Mouse (Mus musculus): ENCODE results near the gene Tas2r134. TPM values are rescaled to one million over a fixed set of nuclear protein-coding genes. Genes with fewer than 3 reads are reported as not detected.

The Tas2r134 gene
- polyA plus RNA-seq (2015; fragmentation: Nextera tagmentation; extraction: Ambion mirVana): not detected in 2 replicates

- ATAC-seq: no peak
- Histone ChIP-seq H3K4me1 (replicated peaks; ENCODE audit: control insufficient read depth, insufficient read depth, low read length) (no peaks in the 10 kb centered on the region), H3K9ac (replicated peaks; ENCODE audit: low read depth, low read length) (no peak within 1 kb of the TSS), H3K27ac (ENCODE audit: low read length) (no peak within 1 kb of the TSS), H3K9me3 (ENCODE audit: control insufficient read depth, low read length) (no peaks in the 10 kb centered on the region), H3K27me3 (replicated peaks; ENCODE audit: control insufficient read depth, insufficient read depth, low read length) (no peaks in the 10 kb centered on the region), H3K36me3 (ENCODE audit: control insufficient read depth, insufficient read depth) (no peaks in the 10 kb centered on the region), H3K4me3 (replicated peaks; ENCODE audit: low read length) (no peak within 1 kb of the TSS), H3K4me2 (ENCODE audit: low read length) (no peak within 1 kb of the TSS)
- WGBS: 87% methylated on average over 4 of the region's 4 CpGs
Observed at GRCm38 (mm10) chr2:51627211-51627610, at the start of gene Tas2r134. Gene Tas2r134, plus strand, starts transcription at chr2:51627511.

DNA sequence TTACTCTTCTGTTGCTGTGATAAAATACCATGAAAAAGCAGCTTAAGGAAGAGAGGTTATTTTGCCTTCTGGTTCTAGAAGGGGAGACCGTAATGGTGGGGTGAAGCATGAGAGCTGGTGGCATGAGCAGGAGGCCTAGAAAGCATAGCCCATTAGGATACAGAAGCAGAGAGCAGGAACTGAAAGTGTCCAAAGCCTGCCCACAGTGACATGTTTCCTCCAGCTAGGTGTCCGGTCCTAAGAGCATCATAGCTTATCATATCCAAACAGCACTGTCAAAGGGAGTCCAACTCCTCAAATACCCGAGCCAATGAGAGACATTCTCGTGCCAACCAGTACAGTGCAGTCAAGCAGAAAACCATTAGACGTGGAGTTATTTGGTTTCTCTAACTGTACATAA, 47.5 kb upstream of the Tas2r134 start:
- Histone ChIP-seq H3K27me3 (replicated peaks; ENCODE audit: control insufficient read depth, insufficient read depth, low read length) (no peaks in the 10 kb centered on the region), H3K4me2 (ENCODE audit: low read length) (no peak overlapping the region)
- 73% methylated on average over 5 of the region's 5 CpGs for WGBS

GRCm38 (mm10) chr2:51584050-51585046, 43.0 kb upstream of the Tas2r134 start:
- no peak overlapping the region for H3K27ac ChIP-seq (ENCODE audit: low read length)
- no peak overlapping the region for H3K4me3 ChIP-seq (replicated peaks; ENCODE audit: low read length)
- 19% methylated on average over 9 of the region's 9 CpGs for WGBS

More for the DNA sequence above, 47.5 kb upstream of the Tas2r134 start:
- ATAC-seq: no peak
- H3K27ac ChIP-seq (ENCODE audit: low read length): no peak overlapping the region
- H3K36me3 ChIP-seq (ENCODE audit: control insufficient read depth, insufficient read depth): no peaks in the 10 kb centered on the region
- peaks cover 5% of the 10 kb centered on the region; the same call in 1 of the 2 replicates for H3K4me1 ChIP-seq (replicated peaks; ENCODE audit: control insufficient read depth, insufficient read depth, low read length)
- no peaks in the 10 kb centered on the region for H3K9me3 ChIP-seq (ENCODE audit: control insufficient read depth, low read length)
- no peak overlapping the region for H3K4me3 ChIP-seq (replicated peaks; ENCODE audit: low read length)
- H3K9ac ChIP-seq (replicated peaks; ENCODE audit: low read depth, low read length): no peak overlapping the region

DNA sequence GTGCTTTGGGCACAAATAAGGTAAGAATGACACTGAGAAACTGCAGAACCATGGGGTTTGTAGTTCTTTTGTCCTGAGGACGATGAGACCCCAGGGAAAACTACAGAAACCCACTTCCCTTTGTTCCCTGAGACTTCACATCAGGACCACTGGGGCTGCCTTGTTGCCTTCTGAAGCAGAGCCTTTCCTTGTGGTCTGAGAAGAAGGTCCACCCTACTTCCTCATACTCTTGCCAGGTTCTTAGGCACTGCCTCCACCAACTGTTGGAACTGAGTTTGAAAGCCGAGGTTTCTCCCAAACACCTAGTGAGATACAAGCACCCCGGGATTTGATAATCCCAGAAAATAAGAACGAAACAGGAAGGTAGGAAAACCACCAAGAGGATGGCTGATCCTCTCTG, 39.0 kb upstream of the Tas2r134 start:
- no peaks in the 10 kb centered on the region for H3K36me3 ChIP-seq (ENCODE audit: control insufficient read depth, insufficient read depth)
- H3K4me1 ChIP-seq (replicated peaks; ENCODE audit: control insufficient read depth, insufficient read depth, low read length): peaks cover 16% of the 10 kb centered on the region
- no peaks in the 10 kb centered on the region for H3K27me3 ChIP-seq (replicated peaks; ENCODE audit: control insufficient read depth, insufficient read depth, low read length)
- no peak overlapping the region for H3K4me2 ChIP-seq (ENCODE audit: low read length)
- no peaks in the 10 kb centered on the region for H3K9me3 ChIP-seq (ENCODE audit: control insufficient read depth, low read length)
- no peak for ATAC-seq
- whole genome bisulfite sequencing: 90% methylated on average over 4 of the region's 4 CpGs
- no peak overlapping the region for H3K27ac ChIP-seq (ENCODE audit: low read length)
- no peak overlapping the region for H3K9ac ChIP-seq (replicated peaks; ENCODE audit: low read depth, low read length)
- no peak overlapping the region for H3K4me3 ChIP-seq (replicated peaks; ENCODE audit: low read length)

More at GRCm38 (mm10) chr2:51584050-51585046, 43.0 kb upstream of the Tas2r134 start:
- peaks cover 7% of the 10 kb centered on the region for H3K4me1 ChIP-seq (replicated peaks; ENCODE audit: control insufficient read depth, insufficient read depth, low read length)
- H3K36me3 ChIP-seq (ENCODE audit: control insufficient read depth, insufficient read depth): no peaks in the 10 kb centered on the region
- H3K9ac ChIP-seq (replicated peaks; ENCODE audit: low read depth, low read length): no peak overlapping the region
- H3K9me3 ChIP-seq (ENCODE audit: control insufficient read depth, low read length): no peaks in the 10 kb centered on the region
- H3K4me2 ChIP-seq (ENCODE audit: low read length): no peak overlapping the region
- no peaks in the 10 kb centered on the region for H3K27me3 ChIP-seq (replicated peaks; ENCODE audit: control insufficient read depth, insufficient read depth, low read length)
- ATAC-seq: peak; percentile 59; the same call in 1 of the 2 replicates

GRCm38 (mm10) chr2:51588895-51589294, 38.4 kb upstream of the Tas2r134 start:
- H3K9me3 ChIP-seq (ENCODE audit: control insufficient read depth, low read length): no peaks in the 10 kb centered on the region
- H3K36me3 ChIP-seq (ENCODE audit: control insufficient read depth, insufficient read depth): no peaks in the 10 kb centered on the region
- H3K4me2 ChIP-seq (ENCODE audit: low read length): no peak overlapping the region
- H3K27ac ChIP-seq (ENCODE audit: low read length): no peak overlapping the region
- H3K27me3 ChIP-seq (replicated peaks; ENCODE audit: control insufficient read depth, insufficient read depth, low read length): no peaks in the 10 kb centered on the region
- H3K4me1 ChIP-seq (replicated peaks; ENCODE audit: control insufficient read depth, insufficient read depth, low read length): peaks cover 16% of the 10 kb centered on the region
- ATAC-seq: no peak
- 80% methylated on average over 6 of the region's 6 CpGs for WGBS
- H3K9ac ChIP-seq (replicated peaks; ENCODE audit: low read depth, low read length): no peak overlapping the region
- no peak overlapping the region for H3K4me3 ChIP-seq (replicated peaks; ENCODE audit: low read length)

GRCm38 (mm10) chr2:51589627-51590026, 37.7 kb upstream of the Tas2r134 start:
- peak; percentile 40; the same call in 1 of the 2 replicates for ATAC-seq
- no peak overlapping the region for H3K9ac ChIP-seq (replicated peaks; ENCODE audit: low read depth, low read length)
- no peak overlapping the region for H3K27ac ChIP-seq (ENCODE audit: low read length)
- no peaks in the 10 kb centered on the region for H3K9me3 ChIP-seq (ENCODE audit: control insufficient read depth, low read length)
- no peak overlapping the region for H3K4me3 ChIP-seq (replicated peaks; ENCODE audit: low read length)
- no peak overlapping the region for H3K4me2 ChIP-seq (ENCODE audit: low read length)
- WGBS: 28% methylated on average over 1 of the region's 1 CpGs
- H3K27me3 ChIP-seq (replicated peaks; ENCODE audit: control insufficient read depth, insufficient read depth, low read length): no peaks in the 10 kb centered on the region
- H3K36me3 ChIP-seq (ENCODE audit: control insufficient read depth, insufficient read depth): no peaks in the 10 kb centered on the region
- H3K4me1 ChIP-seq (replicated peaks; ENCODE audit: control insufficient read depth, insufficient read depth, low read length): peaks cover 12% of the 10 kb centered on the region

GRCm38 (mm10) chr2:51590308-51590707, 37.0 kb upstream of the Tas2r134 start:
- Histone ChIP-seq H3K9ac (replicated peaks; ENCODE audit: low read depth, low read length) (no peak overlapping the region), H3K4me2 (ENCODE audit: low read length) (no peak overlapping the region), H3K36me3 (ENCODE audit: control insufficient read depth, insufficient read depth) (no peaks in the 10 kb centered on the region), H3K27me3 (replicated peaks; ENCODE audit: control insufficient read depth, insufficient read depth, low read length) (no peaks in the 10 kb centered on the region), H3K27ac (ENCODE audit: low read length) (0 out of 2 replicates have a peak overlapping the region, but pooled peaks have one; percentile 35), H3K4me3 (replicated peaks; ENCODE audit: low read length) (no peak overlapping the region), H3K9me3 (ENCODE audit: control insufficient read depth, low read length) (no peaks in the 10 kb centered on the region), H3K4me1 (replicated peaks; ENCODE audit: control insufficient read depth, insufficient read depth, low read length) (peaks cover 9% of the 10 kb centered on the region)
- 7% methylated on average over 8 of the region's 8 CpGs for WGBS
- ATAC-seq: peak; percentile 62

DNA sequence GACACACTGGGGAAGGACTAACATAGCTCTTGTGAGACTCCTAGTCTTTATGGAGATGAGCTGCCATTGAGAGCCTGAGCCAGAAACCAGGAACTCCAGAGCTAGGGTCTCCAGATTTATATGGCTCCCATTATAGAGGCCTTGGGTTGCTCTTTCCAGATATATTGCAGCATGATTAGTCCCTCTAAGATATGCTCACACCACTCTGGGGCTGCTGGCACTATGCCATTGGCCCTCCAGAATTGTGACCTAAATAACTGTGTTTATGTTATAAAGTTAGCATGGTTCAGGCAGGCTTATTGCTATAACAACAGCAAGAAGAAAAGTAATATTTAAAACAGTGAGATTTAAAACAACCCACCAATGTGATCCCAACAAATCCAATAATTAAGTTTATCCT, 35.2 kb upstream of the Tas2r134 start:
- Histone ChIP-seq H3K27ac (ENCODE audit: low read length) (no peak overlapping the region), H3K4me3 (replicated peaks; ENCODE audit: low read length) (no peak overlapping the region), H3K4me1 (replicated peaks; ENCODE audit: control insufficient read depth, insufficient read depth, low read length) (peaks cover 9% of the 10 kb centered on the region), H3K9ac (replicated peaks; ENCODE audit: low read depth, low read length) (no peak overlapping the region), H3K4me2 (ENCODE audit: low read length) (no peak overlapping the region), H3K9me3 (ENCODE audit: control insufficient read depth, low read length) (no peaks in the 10 kb centered on the region), H3K27me3 (replicated peaks; ENCODE audit: control insufficient read depth, insufficient read depth, low read length) (no peaks in the 10 kb centered on the region), H3K36me3 (ENCODE audit: control insufficient read depth, insufficient read depth) (no peaks in the 10 kb centered on the region)
- ATAC-seq: no peak

GRCm38 (mm10) chr2:51599473-51600201, 27.7 kb upstream of the Tas2r134 start:
- Histone ChIP-seq H3K4me3 (replicated peaks; ENCODE audit: low read length) (peak overlapping the region; percentile 20), H3K9ac (replicated peaks; ENCODE audit: low read depth, low read length) (peak overlapping the region; percentile 43), H3K9me3 (ENCODE audit: control insufficient read depth, low read length) (no peaks in the 10 kb centered on the region)

More at GRCm38 (mm10) chr2:51599473-51600201, 27.7 kb upstream of the Tas2r134 start:
- H3K27ac ChIP-seq (ENCODE audit: low read length): no peak overlapping the region
- no peaks in the 10 kb centered on the region for H3K36me3 ChIP-seq (ENCODE audit: control insufficient read depth, insufficient read depth)
- H3K4me1 ChIP-seq (replicated peaks; ENCODE audit: control insufficient read depth, insufficient read depth, low read length): peaks cover 5% of the 10 kb centered on the region
- no peaks in the 10 kb centered on the region for H3K27me3 ChIP-seq (replicated peaks; ENCODE audit: control insufficient read depth, insufficient read depth, low read length)
- H3K4me2 ChIP-seq (ENCODE audit: low read length): peak overlapping the region; percentile 41
- WGBS: 54% methylated on average over 19 of the region's 19 CpGs
- 0 out of 2 replicates have a peak, but pooled peaks have one; percentile 31 for ATAC-seq
